ENCODE assay signal across 9 mouse cellular contexts in genomic region chr15:95932358-95932757, GRCm38 (mm10).
DNase-seq lines count a peak whose midpoint lies in the region; ATAC-seq lines count a peak whose summit lies in the region.
"Had no signal": no experiment of that assay in that cellular context is flagged by ENCODE, and none has a peak within 500 bp of the region (broad histone marks: within the 10 kb centered on the region; RNA-seq: fewer than 3 reads in every experiment).

No protein-coding gene starts in this region.

- no peak overlapping the region for H3K27ac ChIP-seq in forebrain, embryonic 15.5 days (replicated peaks)
- no peak overlapping the region for H3K27ac ChIP-seq in forebrain, embryonic 13.5 days
- 0 out of 2 replicates have a peak overlapping the region, but pooled peaks have one; percentile 23 for H3K27ac ChIP-seq in midbrain, embryonic 16.5 days (ENCODE audit: low read length)
- H3K27ac ChIP-seq: liver, embryonic 14.5 days had no signal

- H3K9me3 ChIP-seq in forebrain, embryonic 15.5 days = no peaks in the 10 kb centered on the region
- no peaks in the 10 kb centered on the region for H3K9me3 ChIP-seq in forebrain, embryonic 13.5 days (replicated peaks)
- H3K9me3 ChIP-seq in midbrain, embryonic 16.5 days (replicated peaks; ENCODE audit: control insufficient read depth, low read length, poor library complexity, severe bottlenecking) = no peaks in the 10 kb centered on the region

- H3K27me3 ChIP-seq in forebrain, embryonic 15.5 days = no peaks in the 10 kb centered on the region
- no peaks in the 10 kb centered on the region for H3K27me3 ChIP-seq in forebrain, embryonic 13.5 days
- H3K27me3 ChIP-seq in midbrain, embryonic 16.5 days (ENCODE audit: control insufficient read depth, insufficient read depth, low read depth, low read length) = no peaks in the 10 kb centered on the region

- WGBS in forebrain, embryonic 15.5 days = 68% methylated on average over 5 of the region's 5 CpGs
- 85% methylated on average over 5 of the region's 5 CpGs for WGBS in forebrain, embryonic 13.5 days
- WGBS in midbrain, embryonic 16.5 days = 83% methylated on average over 5 of the region's 5 CpGs

- no peak overlapping the region for H3K9ac ChIP-seq in forebrain, embryonic 15.5 days (replicated peaks)
- H3K9ac ChIP-seq in forebrain, embryonic 13.5 days = no peak overlapping the region
- no peak overlapping the region for H3K9ac ChIP-seq in midbrain, embryonic 16.5 days (ENCODE audit: low read depth, low read length)
- H3K9ac ChIP-seq: liver, embryonic 14.5 days had no signal

- peak; percentile 66 for DNase-seq in adipocyte (ENCODE audit: low spot score)
- DNase-seq in frontal cortex, postnatal 36 days (ENCODE audit: low spot score in 2 of 2) = peak; percentile 67 to 83
- peak; percentile 78 for DNase-seq in layer of hippocampus, postnatal 10 days (ENCODE audit: low spot score in 2 of 2)
- DNase-seq in thymus, postnatal 14 days = no peak

- H3K36me3 ChIP-seq in forebrain, embryonic 15.5 days = 0 out of 2 replicates have a peak, but pooled peaks cover 2% of the 10 kb centered on the region
- H3K36me3 ChIP-seq in forebrain, embryonic 13.5 days (ENCODE audit: poor library complexity, severe bottlenecking) = 0 out of 2 replicates have a peak, but pooled peaks cover 10% of the 10 kb centered on the region
- H3K36me3 ChIP-seq in midbrain, embryonic 16.5 days (ENCODE audit: control insufficient read depth, insufficient read depth, low read length) = 0 out of 2 replicates have a peak, but pooled peaks cover 4% of the 10 kb centered on the region

- H3K4me3 ChIP-seq in forebrain, embryonic 15.5 days = no peak overlapping the region
- H3K4me3 ChIP-seq in forebrain, embryonic 13.5 days = no peak overlapping the region
- no peak overlapping the region for H3K4me3 ChIP-seq in midbrain, embryonic 16.5 days (ENCODE audit: low read depth, low read length)

- H3K4me2 ChIP-seq in forebrain, embryonic 15.5 days (replicated peaks) = no peak overlapping the region
- no peak overlapping the region for H3K4me2 ChIP-seq in forebrain, embryonic 13.5 days
- H3K4me2 ChIP-seq in midbrain, embryonic 16.5 days (ENCODE audit: low read length) = no peak overlapping the region

- peak; percentile 41; the same call in 1 of the 2 replicates for ATAC-seq in forebrain, embryonic 15.5 days (replicated peaks)
- no peak; the same call in 1 of the 2 replicates for ATAC-seq in forebrain, embryonic 13.5 days
- 0 out of 2 replicates have a peak, but pooled peaks have one; percentile 36 for ATAC-seq in midbrain, embryonic 16.5 days
- no peak for ATAC-seq in erythroid progenitor cell, adult 5-6 weeks (replicated peaks; ENCODE audit: low FRiP score, poor library complexity, severe bottlenecking)

- peaks cover 22% of the 10 kb centered on the region for H3K4me1 ChIP-seq in forebrain, embryonic 15.5 days
- peaks cover 18% of the 10 kb centered on the region for H3K4me1 ChIP-seq in forebrain, embryonic 13.5 days
- H3K4me1 ChIP-seq in midbrain, embryonic 16.5 days (ENCODE audit: control insufficient read depth, insufficient read depth, low read length) = peaks cover 4% of the 10 kb centered on the region; the same call in 1 of the 2 replicates

Comparison
In these comparisons a context has a peak if more than half of its experiments do, and no peak if none do; other contexts are left out.
1. ATAC-seq: peak in forebrain, embryonic 15.5 days (single experiment) and midbrain, embryonic 16.5 days (single experiment); none in forebrain, embryonic 13.5 days (single experiment) and erythroid progenitor cell, adult 5-6 weeks (single experiment).